Mouse (Mus musculus) heart, adult 9 months (tissue): ENCODE data around the gene Itpkb.
"Not testable (repeated sequence)": the region's sequence is repeated elsewhere in the genome, so short reads cannot be mapped to it uniquely, and the experiment has no call there.

Experiments
- DNase-seq, 2 experiments: peaks; one replicate each; pipeline ENCODE4 v3.0.0; 2022; ENCODE audit warnings: low spot score in 2 of 2

Gene Itpkb

GRCm38 (mm10) chr1:180368112-180368511, 37.8 kb downstream of the Itpkb start:
- DNase-seq: no peak

GRCm38 (mm10) chr1:180368646-180369045, 38.4 kb downstream of the Itpkb start:
- no peak for DNase-seq

GRCm38 (mm10) chr1:180370858-180371652, 40.8 kb downstream of the Itpkb start:
- DNase-seq: no peak

GRCm38 (mm10) chr1:180372258-180372657, 42.0 kb downstream of the Itpkb start:
- not testable (repeated sequence) for DNase-seq

GRCm38 (mm10) chr1:180376598-180376997, 46.3 kb downstream of the Itpkb start:
- no peak for DNase-seq

- no peak for DNase-seq
Observed at GRCm38 (mm10) chr1:180379559-180379958, 49.3 kb downstream of the Itpkb start.

GRCm38 (mm10) chr1:180382358-180382757, 52.1 kb downstream of the Itpkb start:
- DNase-seq: no peak

GRCm38 (mm10) chr1:180383884-180384283, 53.6 kb downstream of the Itpkb start:
- no peak for DNase-seq

- DNase-seq: no peak
Observed at GRCm38 (mm10) chr1:180384486-180384885, 54.2 kb downstream of the Itpkb start.

- DNase-seq: no peak
Observed at GRCm38 (mm10) chr1:180385308-180385707, 55.0 kb downstream of the Itpkb start.

GRCm38 (mm10) chr1:180386951-180387749, 56.9 kb downstream of the Itpkb start:
- DNase-seq: peak; percentile 99

- no peak for DNase-seq
Observed at GRCm38 (mm10) chr1:180387750-180388480, 57.6 kb downstream of the Itpkb start.

- peak in 1 of 2 experiments; percentile 55 for DNase-seq
Observed at GRCm38 (mm10) chr1:180388481-180388880, 58.2 kb downstream of the Itpkb start.

- DNase-seq: not testable (repeated sequence)
Observed at GRCm38 (mm10) chr1:180389213-180389760, 59.0 kb downstream of the Itpkb start.

- DNase-seq: peak; percentile 71 to 80
Observed at GRCm38 (mm10) chr1:180390321-180390731, 60.0 kb downstream of the Itpkb start.

- no peak for DNase-seq
Observed at GRCm38 (mm10) chr1:180390746-180391574, 60.7 kb downstream of the Itpkb start.

- no peak for DNase-seq
Observed at GRCm38 (mm10) chr1:180391575-180391945, 61.3 kb downstream of the Itpkb start.

- DNase-seq: no peak
Observed at GRCm38 (mm10) chr1:180392137-180392798, 62.0 kb downstream of the Itpkb start.

GRCm38 (mm10) chr1:180393017-180393797, 62.9 kb downstream of the Itpkb start:
- DNase-seq: peak in 1 of 2 experiments; percentile 63

GRCm38 (mm10) chr1:180393873-180394272, 63.6 kb downstream of the Itpkb start:
- peak; percentile 73 to 88 for DNase-seq
